Mouse (Mus musculus): ENCODE data around the gene Gm765.

DNA sequence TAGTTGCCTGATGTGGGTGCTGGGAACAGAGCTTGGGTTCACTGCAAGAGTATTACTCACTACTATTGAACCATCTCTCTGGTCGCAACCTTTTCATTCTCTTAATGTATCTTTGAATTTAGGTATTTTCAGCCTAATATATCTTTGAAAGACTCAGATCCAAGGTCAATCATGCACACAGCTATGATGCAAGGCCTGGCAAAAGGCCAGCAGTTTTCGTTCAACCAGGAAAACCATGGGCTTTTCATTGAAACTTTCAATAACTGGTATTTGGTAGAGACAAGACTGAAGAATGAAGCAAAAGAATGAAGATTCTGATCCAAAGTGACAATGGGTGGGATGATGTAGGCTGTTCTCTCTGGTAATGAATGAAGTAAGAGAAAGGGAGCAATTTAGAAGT is 143.8 kb downstream of the Gm765 start:
- TF ChIP-seq EP300 (optimal IDR thresholded peaks at IDR 0.05) (no peak), CTCF (IDR thresholded peaks at IDR 0.05; ENCODE audit: low read depth) (no peak)

Measured in stomach, postnatal 0 days (tissue).